Mouse (Mus musculus): ENCODE measurements at regions not wholly inside any gene's neighbourhood (a gene's known extent, or its start where the extent isn't known, plus 50 kb on each side); places are given as distances from the start of the nearest gene placed in this dataset.

DNA sequence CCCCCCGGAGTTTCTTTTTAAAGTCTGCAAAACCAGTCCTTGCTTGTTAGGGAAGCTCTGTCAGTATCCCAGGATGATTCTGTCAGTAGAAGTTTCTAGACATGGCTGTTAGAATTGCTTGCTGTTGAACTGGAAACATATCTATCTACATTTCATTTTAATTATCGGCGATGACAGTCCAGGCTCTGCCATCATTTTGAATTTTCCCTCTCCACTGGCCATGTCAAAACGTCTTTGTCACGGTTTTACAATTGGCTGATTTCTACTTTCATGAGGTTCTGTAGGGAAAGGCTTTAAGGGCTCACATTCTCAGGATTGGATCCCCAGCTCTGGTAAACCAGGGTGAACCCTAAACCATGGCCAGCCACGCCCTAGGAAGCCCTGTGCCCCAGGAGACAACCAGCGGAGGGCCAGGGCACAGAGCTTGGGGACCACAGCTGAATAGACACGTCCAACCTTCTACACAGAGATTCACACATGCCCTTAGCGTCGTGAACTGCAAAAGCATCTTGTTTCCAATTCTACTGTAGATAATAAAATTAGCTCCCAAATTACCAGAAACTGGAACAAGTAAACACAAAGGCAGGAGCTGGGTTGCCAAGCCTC, 177.8 kb downstream of the Efcab1 start:
- H3K4me1 ChIP-seq (ENCODE audit: control insufficient read depth, insufficient read depth, low read length), result peaks cover 2% of the 10 kb centered on the region; the same call in 1 of the 2 replicates
- WGBS (ENCODE audit: insufficient replicate concordance), result 21% methylated on average over 10 of the region's 10 CpGs
- H3K4me3 ChIP-seq (ENCODE audit: low read depth, low read length), result peak overlapping the region; percentile 53
- H3K27ac ChIP-seq (ENCODE audit: low read depth, low read length), result peak overlapping the region; percentile 57
- no peaks in the 10 kb centered on the region for H3K27me3 ChIP-seq (ENCODE audit: control insufficient read depth, insufficient read depth, low read length)
- H3K36me3 ChIP-seq (ENCODE audit: control insufficient read depth, insufficient read depth, low read length), result no peaks in the 10 kb centered on the region
- H3K9me3 ChIP-seq (replicated peaks; ENCODE audit: control insufficient read depth, low read length), result no peaks in the 10 kb centered on the region
- peak overlapping the region; percentile 44; the same call in 1 of the 2 replicates for H3K9ac ChIP-seq (ENCODE audit: low read depth, low read length)
- ATAC-seq (replicated peaks; ENCODE audit: insufficient number of reproducible peaks, low FRiP score, low TSS enrichment), result no peak
- peak overlapping the region; percentile 80 for H3K4me2 ChIP-seq

DNA sequence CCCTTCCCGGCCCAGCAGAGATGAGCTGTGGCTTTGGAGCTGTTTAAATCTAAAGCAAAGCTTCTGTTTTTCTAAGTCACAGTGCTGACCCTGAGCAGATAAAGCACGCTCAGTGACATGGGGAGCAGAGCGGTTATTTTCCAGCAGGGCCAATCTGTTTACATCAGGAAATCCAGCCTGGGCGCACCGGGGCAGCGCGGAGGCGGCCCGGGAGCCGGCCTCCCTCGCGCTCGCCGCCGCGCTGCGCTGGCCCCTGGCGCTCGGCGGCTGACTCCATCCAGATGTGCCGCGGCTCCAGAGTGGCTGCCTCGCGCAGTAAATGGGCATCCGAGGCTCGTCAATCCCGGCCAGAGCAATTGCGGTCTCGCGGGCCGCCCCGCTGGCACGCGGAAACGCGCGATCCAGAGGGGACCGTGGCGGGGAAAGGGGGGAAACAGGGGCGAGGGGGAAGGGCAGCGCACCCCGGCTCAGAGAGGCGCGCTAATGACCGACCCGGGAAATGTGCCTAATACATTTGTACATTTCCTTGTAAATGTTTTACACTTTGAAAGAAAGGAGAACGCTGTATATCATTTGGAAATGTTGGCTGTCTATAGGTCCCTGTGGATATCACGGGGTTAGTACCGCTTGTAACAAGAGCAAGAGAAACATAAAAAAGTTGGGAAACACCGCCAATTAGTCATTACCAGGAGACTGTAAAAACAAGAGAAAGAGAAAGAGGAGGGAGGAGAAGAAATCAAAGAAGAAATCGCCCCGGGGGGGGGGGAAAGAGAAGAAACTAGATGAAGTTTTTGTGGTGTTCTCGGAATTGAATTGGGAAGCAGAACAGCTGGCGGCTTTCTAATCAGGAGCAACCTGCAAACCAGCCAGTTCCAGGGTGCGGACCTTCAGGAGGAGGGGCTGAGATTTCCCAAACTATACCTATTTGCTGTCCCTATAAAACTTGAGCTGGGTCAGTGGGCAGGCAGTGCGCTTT, 178.6 kb downstream of the Efcab1 start:
- H3K4me1 ChIP-seq (ENCODE audit: control insufficient read depth, insufficient read depth, low read length), result peaks cover 2% of the 10 kb centered on the region; the same call in 1 of the 2 replicates
- H3K36me3 ChIP-seq (ENCODE audit: control insufficient read depth, insufficient read depth, low read length), result no peaks in the 10 kb centered on the region
- 1% methylated on average over 56 of the region's 56 CpGs for WGBS (ENCODE audit: insufficient replicate concordance)
- no peaks in the 10 kb centered on the region for H3K9me3 ChIP-seq (replicated peaks; ENCODE audit: control insufficient read depth, low read length)
- H3K4me3 ChIP-seq (ENCODE audit: low read depth, low read length), result peak overlapping the region; percentile 53
- H3K27me3 ChIP-seq (ENCODE audit: control insufficient read depth, insufficient read depth, low read length), result no peaks in the 10 kb centered on the region
- peak; percentile 81 for ATAC-seq (replicated peaks; ENCODE audit: insufficient number of reproducible peaks, low FRiP score, low TSS enrichment)
- peak overlapping the region; percentile 80 for H3K4me2 ChIP-seq
- H3K9ac ChIP-seq (ENCODE audit: low read depth, low read length), result peak overlapping the region; percentile 44
- H3K27ac ChIP-seq (ENCODE audit: low read depth, low read length), result peak overlapping the region; percentile 57

DNA sequence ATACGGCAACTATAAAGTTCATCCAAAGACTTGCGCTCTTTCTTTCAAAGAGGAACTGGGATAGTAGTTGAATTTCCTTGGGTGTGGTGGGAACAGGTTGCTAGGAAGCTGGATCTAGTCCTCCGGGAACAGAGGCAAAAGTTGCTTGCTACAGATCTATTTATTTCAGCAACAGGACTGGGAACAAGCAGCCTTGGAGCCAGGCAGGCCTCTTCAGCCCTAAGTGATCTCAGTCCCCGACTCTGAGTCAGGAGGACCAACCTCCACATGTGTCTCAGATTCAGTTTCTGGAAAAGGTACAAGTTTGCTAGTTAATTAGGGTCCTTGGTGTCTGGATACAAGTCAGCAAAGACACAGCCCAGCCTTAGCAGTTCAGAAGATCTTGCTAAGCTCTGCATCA, 180.2 kb downstream of the Efcab1 start:
- no peak overlapping the region for H3K27ac ChIP-seq (ENCODE audit: low read depth, low read length)
- no peaks in the 10 kb centered on the region for H3K27me3 ChIP-seq (ENCODE audit: control insufficient read depth, insufficient read depth, low read length)
- no peak overlapping the region for H3K4me3 ChIP-seq (ENCODE audit: low read depth, low read length)
- no peaks in the 10 kb centered on the region for H3K9me3 ChIP-seq (replicated peaks; ENCODE audit: control insufficient read depth, low read length)
- no peak overlapping the region for H3K4me2 ChIP-seq
- H3K4me1 ChIP-seq (ENCODE audit: control insufficient read depth, insufficient read depth, low read length), result peaks cover 2% of the 10 kb centered on the region; the same call in 1 of the 2 replicates
- no peaks in the 10 kb centered on the region for H3K36me3 ChIP-seq (ENCODE audit: control insufficient read depth, insufficient read depth, low read length)
- no peak overlapping the region for H3K9ac ChIP-seq (ENCODE audit: low read depth, low read length)
- ATAC-seq (replicated peaks; ENCODE audit: insufficient number of reproducible peaks, low FRiP score, low TSS enrichment), result no peak
- WGBS (ENCODE audit: insufficient replicate concordance), result 65% methylated on average over 4 of the region's 4 CpGs

DNA sequence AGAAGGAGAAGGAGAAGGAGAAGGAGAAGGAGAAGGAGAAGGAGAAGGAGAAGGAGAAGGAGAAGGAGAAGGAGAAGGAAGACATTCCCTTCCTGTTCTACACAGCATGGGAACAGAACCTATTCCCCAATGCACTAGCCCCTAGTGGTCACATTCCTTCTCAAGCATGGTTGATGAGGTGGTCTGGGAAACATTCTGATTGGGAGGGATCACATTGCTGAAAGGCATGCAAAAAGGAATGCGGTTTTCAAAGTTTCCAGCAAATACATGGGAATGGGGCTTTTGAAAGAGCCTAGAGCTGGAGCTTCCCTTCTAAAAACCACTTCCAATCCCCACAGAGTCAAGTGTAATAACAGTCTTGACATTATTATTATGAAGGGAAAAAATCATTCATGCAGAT, 197.5 kb downstream of the Efcab1 start:
- Histone ChIP-seq H3K36me3 (ENCODE audit: control insufficient read depth, insufficient read depth, low read length) (no peaks in the 10 kb centered on the region), H3K9ac (ENCODE audit: low read depth, low read length) (no peak overlapping the region), H3K4me3 (ENCODE audit: low read depth, low read length) (no peak overlapping the region), H3K4me1 (ENCODE audit: control insufficient read depth, insufficient read depth, low read length) (no peaks in the 10 kb centered on the region), H3K27me3 (ENCODE audit: control insufficient read depth, insufficient read depth, low read length) (no peaks in the 10 kb centered on the region), H3K4me2 (no peak overlapping the region), H3K27ac (ENCODE audit: low read depth, low read length) (no peak overlapping the region), H3K9me3 (replicated peaks; ENCODE audit: control insufficient read depth, low read length) (no peaks in the 10 kb centered on the region; the same call in 1 of the 2 replicates)
- WGBS (ENCODE audit: insufficient replicate concordance), result 28% methylated on average over 1 of the region's 1 CpGs
- ATAC-seq (replicated peaks; ENCODE audit: insufficient number of reproducible peaks, low FRiP score, low TSS enrichment), result no peak

DNA sequence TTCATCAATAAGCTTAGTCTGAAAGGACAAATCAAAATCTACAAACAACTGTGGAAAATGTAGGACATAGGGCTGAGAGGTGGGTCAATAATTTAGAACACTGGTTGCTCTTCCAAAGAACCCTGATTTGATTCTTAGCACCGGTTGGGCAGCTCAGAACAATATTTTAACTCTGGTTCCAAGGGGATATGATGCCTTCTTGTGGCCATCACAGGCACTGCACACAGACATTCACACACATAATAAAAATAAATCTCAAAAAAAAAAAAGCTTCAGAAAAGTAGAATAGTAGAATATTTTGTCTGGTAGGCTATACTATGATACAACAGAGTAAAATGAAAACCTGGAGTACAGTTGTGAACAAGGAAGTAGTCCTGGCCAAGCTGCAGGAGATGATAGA, 200.8 kb downstream of the Efcab1 start:
- Histone ChIP-seq H3K36me3 (ENCODE audit: control insufficient read depth, insufficient read depth, low read length) (no peaks in the 10 kb centered on the region), H3K4me2 (no peak overlapping the region), H3K27ac (ENCODE audit: low read depth, low read length) (no peak overlapping the region), H3K4me1 (ENCODE audit: control insufficient read depth, insufficient read depth, low read length) (no peaks in the 10 kb centered on the region), H3K4me3 (ENCODE audit: low read depth, low read length) (no peak overlapping the region), H3K27me3 (ENCODE audit: control insufficient read depth, insufficient read depth, low read length) (no peaks in the 10 kb centered on the region), H3K9me3 (replicated peaks; ENCODE audit: control insufficient read depth, low read length) (no peaks in the 10 kb centered on the region; the same call in 1 of the 2 replicates), H3K9ac (ENCODE audit: low read depth, low read length) (no peak overlapping the region)
- ATAC-seq (replicated peaks; ENCODE audit: insufficient number of reproducible peaks, low FRiP score, low TSS enrichment), result no peak
- WGBS (ENCODE audit: insufficient replicate concordance), result 56% methylated on average over 1 of the region's 1 CpGs

DNA sequence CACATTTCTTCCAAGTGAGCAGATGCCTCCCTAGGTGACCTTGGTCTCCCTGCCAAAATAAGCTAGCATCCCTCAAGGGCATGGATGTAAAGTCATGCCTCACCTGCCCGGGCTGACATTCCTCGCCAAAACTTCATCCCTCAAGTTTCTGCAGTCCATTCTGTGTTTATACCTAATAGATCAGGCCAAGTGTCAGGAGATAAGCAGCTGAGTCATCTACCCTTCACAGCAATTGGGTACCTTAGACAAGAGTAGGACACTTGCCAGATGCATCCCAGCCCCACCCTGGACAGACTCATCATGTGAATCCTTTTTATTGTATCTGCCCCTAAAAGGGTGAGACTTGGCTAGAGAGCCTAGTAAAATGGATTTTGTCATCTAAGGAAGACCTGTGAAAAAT, 204.1 kb upstream of the Gm21897 start:
- Histone ChIP-seq H3K4me3 (ENCODE audit: low read depth, low read length) (no peak overlapping the region), H3K4me2 (no peak overlapping the region), H3K4me1 (ENCODE audit: control insufficient read depth, insufficient read depth, low read length) (peaks cover 7% of the 10 kb centered on the region), H3K36me3 (ENCODE audit: control insufficient read depth, insufficient read depth, low read length) (no peaks in the 10 kb centered on the region), H3K27me3 (ENCODE audit: control insufficient read depth, insufficient read depth, low read length) (no peaks in the 10 kb centered on the region), H3K9ac (ENCODE audit: low read depth, low read length) (no peak overlapping the region), H3K27ac (ENCODE audit: low read depth, low read length) (no peak overlapping the region), H3K9me3 (replicated peaks; ENCODE audit: control insufficient read depth, low read length) (no peaks in the 10 kb centered on the region)
- ATAC-seq (replicated peaks; ENCODE audit: insufficient number of reproducible peaks, low FRiP score, low TSS enrichment), result no peak
- WGBS (ENCODE audit: insufficient replicate concordance), result 55% methylated on average over 2 of the region's 2 CpGs

DNA sequence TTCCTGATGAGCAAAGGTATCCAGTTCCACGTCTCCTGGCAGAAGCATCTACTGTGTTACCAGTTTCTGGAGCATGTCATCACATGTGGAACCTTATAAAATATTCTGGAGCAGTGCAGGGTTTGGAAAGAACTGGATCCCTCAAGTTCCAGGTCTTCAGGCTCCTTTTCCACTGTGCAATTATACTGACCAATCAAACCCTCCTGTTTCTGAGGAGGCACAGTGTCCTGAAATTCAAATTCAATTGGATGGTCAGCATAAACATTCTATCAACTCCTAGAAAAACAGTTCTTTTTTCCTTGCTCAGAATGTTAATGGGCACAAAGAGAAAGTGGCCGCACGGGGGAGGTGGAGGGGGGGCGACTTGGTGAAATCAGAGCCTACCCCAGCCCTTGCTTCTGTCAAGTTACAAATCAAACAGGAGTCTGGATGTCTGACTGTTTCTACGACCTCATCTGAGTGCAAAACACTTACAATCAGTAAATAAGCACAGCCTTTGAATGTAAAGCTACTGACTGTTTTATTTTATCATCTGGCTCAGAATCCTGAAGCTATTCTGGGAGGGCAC, 203.2 kb upstream of the Gm21897 start:
- no peaks in the 10 kb centered on the region for H3K27me3 ChIP-seq (ENCODE audit: control insufficient read depth, insufficient read depth, low read length)
- no peak for ATAC-seq (replicated peaks; ENCODE audit: insufficient number of reproducible peaks, low FRiP score, low TSS enrichment)
- H3K36me3 ChIP-seq (ENCODE audit: control insufficient read depth, insufficient read depth, low read length), result no peaks in the 10 kb centered on the region
- no peak overlapping the region for H3K9ac ChIP-seq (ENCODE audit: low read depth, low read length)
- H3K4me1 ChIP-seq (ENCODE audit: control insufficient read depth, insufficient read depth, low read length), result peaks cover 7% of the 10 kb centered on the region
- WGBS (ENCODE audit: insufficient replicate concordance), result 17% methylated on average over 5 of the region's 5 CpGs
- no peaks in the 10 kb centered on the region for H3K9me3 ChIP-seq (replicated peaks; ENCODE audit: control insufficient read depth, low read length)
- no peak overlapping the region for H3K27ac ChIP-seq (ENCODE audit: low read depth, low read length)
- H3K4me2 ChIP-seq, result no peak overlapping the region; the same call in 1 of the 2 replicates
- no peak overlapping the region for H3K4me3 ChIP-seq (ENCODE audit: low read depth, low read length)

DNA sequence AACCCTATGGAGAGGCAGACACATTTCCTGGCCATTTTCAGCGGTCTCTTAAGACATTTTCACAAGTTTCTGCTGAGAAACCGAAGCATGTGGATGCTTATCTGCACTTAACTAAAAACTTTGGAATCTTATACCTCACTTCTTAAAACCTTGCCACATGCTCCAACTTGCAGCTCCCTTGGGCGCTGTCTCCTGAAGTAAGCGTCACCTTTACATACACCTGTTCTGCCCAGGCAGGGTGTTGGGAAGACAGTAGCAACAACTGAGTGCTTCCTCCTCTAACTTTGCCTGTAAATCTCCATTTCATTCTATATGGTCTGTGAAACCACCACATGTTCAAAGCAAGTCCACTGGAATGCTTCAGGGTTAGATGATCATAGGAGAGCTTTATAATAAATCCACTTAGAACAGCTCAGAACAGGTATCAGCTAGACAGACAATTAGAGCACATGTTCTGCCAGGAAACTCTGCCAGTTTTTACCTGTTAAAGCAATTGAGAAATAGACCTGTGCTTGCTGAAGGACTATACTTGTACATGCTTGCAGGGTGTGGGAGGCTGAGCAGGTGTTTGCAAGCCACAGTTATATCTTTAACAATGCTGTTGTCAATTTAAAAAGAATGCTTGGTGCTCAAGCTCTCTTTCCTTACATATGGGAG, 202.6 kb upstream of the Gm21897 start:
- no peak overlapping the region for H3K4me3 ChIP-seq (ENCODE audit: low read depth, low read length)
- H3K4me2 ChIP-seq, result no peak overlapping the region; the same call in 1 of the 2 replicates
- no peak for ATAC-seq (replicated peaks; ENCODE audit: insufficient number of reproducible peaks, low FRiP score, low TSS enrichment)
- H3K9ac ChIP-seq (ENCODE audit: low read depth, low read length), result no peak overlapping the region
- H3K36me3 ChIP-seq (ENCODE audit: control insufficient read depth, insufficient read depth, low read length), result no peaks in the 10 kb centered on the region
- H3K27me3 ChIP-seq (ENCODE audit: control insufficient read depth, insufficient read depth, low read length), result no peaks in the 10 kb centered on the region
- WGBS (ENCODE audit: insufficient replicate concordance), result 39% methylated on average over 4 of the region's 4 CpGs
- H3K4me1 ChIP-seq (ENCODE audit: control insufficient read depth, insufficient read depth, low read length), result peaks cover 7% of the 10 kb centered on the region
- H3K9me3 ChIP-seq (replicated peaks; ENCODE audit: control insufficient read depth, low read length), result no peaks in the 10 kb centered on the region
- no peak overlapping the region for H3K27ac ChIP-seq (ENCODE audit: low read depth, low read length)

All from heart, embryonic 11.5 days (tissue).